Mouse (Mus musculus): ENCODE measurements around the gene Mfsd4b1. TPM values are rescaled to one million over a fixed set of nuclear protein-coding genes. Genes with fewer than 3 reads are reported as not detected.

The Mfsd4b1 gene
- polyA plus RNA-seq, 1 experiment from 2014 or later: 0.09 TPM

DNA sequence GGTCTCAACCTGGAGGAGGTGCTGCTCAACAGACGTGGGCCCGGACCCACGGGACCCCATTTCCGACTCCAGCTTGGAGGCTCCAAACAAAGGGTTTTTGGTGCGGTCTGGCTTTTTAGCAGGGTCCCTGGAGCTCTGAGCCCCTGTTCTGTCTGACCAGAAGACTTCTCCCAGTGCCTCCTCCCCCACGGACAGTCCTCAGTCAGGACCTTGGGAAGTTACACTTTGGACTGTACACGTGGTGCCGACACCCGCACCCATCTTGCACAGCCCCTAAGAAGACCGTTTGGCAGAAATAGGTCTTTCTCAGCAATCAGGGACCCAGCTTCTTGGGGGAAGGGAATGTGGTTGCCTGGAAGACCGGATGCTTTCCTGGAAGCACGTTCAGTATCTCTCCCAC, 38.6 kb downstream of the Mfsd4b1 start, which contains the start of gene Mfsd4b5:
TSS of gene Mfsd4b5 (minus strand) at position 181 of the 400 bp plus-strand sequence.
- no peak within 1 kb of the TSS for H3K9ac ChIP-seq
- no peak within 1 kb of the TSS for H3K27ac ChIP-seq
- H3K4me3 ChIP-seq (replicated peaks): no peak within 1 kb of the TSS
- H3K36me3 ChIP-seq: no peaks in the 10 kb centered on the region
- no peaks in the 10 kb centered on the region for H3K4me1 ChIP-seq
- whole genome bisulfite sequencing: 90% methylated on average over 12 of the region's 12 CpGs
- H3K9me3 ChIP-seq: no peaks in the 10 kb centered on the region
- no peak for ATAC-seq (ENCODE audit: insufficient read depth, low FRiP score, low read depth)
- no peaks in the 10 kb centered on the region for H3K27me3 ChIP-seq (replicated peaks)
- no peak within 1 kb of the TSS for H3K4me2 ChIP-seq

DNA sequence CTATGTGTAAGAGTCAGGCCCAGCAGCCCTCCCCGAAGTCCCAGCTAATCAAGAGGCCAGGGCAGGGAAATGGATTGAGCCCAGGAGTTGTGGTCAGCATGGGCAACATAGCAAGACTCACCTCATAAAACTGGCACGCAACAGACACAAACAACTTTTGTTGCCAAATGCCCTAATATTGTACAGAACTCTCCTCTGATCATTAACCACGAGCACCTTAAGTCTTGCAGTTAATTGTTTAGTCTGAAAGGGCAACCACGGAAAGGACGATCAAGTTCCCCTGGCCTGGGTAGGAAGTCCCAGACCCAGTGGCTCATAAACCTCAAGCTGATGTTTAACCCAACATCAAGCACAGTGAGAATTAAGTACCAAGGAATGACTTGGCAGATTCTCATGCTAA, 42.5 kb downstream of the Mfsd4b1 start:
- H3K9me3 ChIP-seq: no peaks in the 10 kb centered on the region
- WGBS: 68% methylated on average over 5 of the region's 5 CpGs
- no peaks in the 10 kb centered on the region for H3K36me3 ChIP-seq
- no peak overlapping the region for H3K27ac ChIP-seq
- no peak for ATAC-seq (ENCODE audit: insufficient read depth, low FRiP score, low read depth)
- H3K9ac ChIP-seq: no peak overlapping the region
- no peak overlapping the region for H3K4me3 ChIP-seq (replicated peaks)
- no peaks in the 10 kb centered on the region for H3K27me3 ChIP-seq (replicated peaks)
- H3K4me1 ChIP-seq: no peaks in the 10 kb centered on the region
- no peak overlapping the region for H3K4me2 ChIP-seq

DNA sequence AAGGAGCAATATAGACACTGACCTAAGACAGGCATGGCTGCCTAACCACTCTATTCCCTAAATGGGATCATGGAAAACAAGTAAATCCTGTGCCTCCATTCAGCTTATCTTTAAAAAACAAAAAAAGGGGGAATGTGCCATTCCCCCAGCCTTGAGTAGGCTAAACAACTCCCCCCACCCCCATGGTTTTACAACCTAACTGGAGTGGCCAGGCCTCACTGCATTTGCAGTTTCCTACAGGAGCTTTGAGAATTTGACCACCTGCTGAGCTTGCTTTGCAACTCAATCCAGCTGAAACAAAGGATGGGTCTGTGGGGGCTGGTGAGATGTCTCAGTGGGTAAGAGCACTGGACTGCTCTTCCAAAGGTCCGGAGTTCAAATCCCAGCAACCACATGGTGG, 46.8 kb downstream of the Mfsd4b1 start:
- H3K27ac ChIP-seq: no peak overlapping the region
- WGBS: 87% methylated on average over 1 of the region's 1 CpGs
- no peak overlapping the region for H3K9ac ChIP-seq
- no peaks in the 10 kb centered on the region for H3K27me3 ChIP-seq (replicated peaks)
- no peaks in the 10 kb centered on the region for H3K4me1 ChIP-seq
- H3K36me3 ChIP-seq: no peaks in the 10 kb centered on the region
- no peak overlapping the region for H3K4me2 ChIP-seq
- no peak overlapping the region for H3K4me3 ChIP-seq (replicated peaks)
- no peak for ATAC-seq (ENCODE audit: insufficient read depth, low FRiP score, low read depth)
- H3K9me3 ChIP-seq: no peaks in the 10 kb centered on the region

DNA sequence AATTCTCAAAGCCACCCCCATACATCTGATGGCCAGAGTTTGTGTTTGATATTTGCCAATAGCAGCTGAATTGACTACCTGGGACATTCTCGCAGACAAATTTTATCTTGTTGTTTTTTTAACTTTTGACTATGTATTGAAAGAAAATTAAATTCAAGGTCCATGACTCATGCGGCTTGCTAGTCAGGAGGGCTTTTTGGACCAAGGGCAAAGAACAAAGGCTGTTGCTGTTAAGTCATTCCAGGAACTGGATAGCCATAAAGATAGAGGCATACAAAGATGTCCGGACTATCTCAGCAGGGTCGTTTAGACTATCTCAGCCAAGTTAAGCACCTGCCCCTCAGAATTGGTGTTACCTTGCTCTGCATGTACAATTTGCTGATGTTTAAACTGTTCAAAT, 47.7 kb downstream of the Mfsd4b1 start:
- H3K27me3 ChIP-seq (replicated peaks): no peaks in the 10 kb centered on the region
- no peaks in the 10 kb centered on the region for H3K4me1 ChIP-seq
- no peak overlapping the region for H3K27ac ChIP-seq
- WGBS: 90% methylated on average over 4 of the region's 4 CpGs
- H3K9me3 ChIP-seq: no peaks in the 10 kb centered on the region
- no peak overlapping the region for H3K9ac ChIP-seq
- ATAC-seq (ENCODE audit: insufficient read depth, low FRiP score, low read depth): no peak
- H3K4me2 ChIP-seq: no peak overlapping the region
- H3K4me3 ChIP-seq (replicated peaks): no peak overlapping the region
- no peaks in the 10 kb centered on the region for H3K36me3 ChIP-seq

DNA sequence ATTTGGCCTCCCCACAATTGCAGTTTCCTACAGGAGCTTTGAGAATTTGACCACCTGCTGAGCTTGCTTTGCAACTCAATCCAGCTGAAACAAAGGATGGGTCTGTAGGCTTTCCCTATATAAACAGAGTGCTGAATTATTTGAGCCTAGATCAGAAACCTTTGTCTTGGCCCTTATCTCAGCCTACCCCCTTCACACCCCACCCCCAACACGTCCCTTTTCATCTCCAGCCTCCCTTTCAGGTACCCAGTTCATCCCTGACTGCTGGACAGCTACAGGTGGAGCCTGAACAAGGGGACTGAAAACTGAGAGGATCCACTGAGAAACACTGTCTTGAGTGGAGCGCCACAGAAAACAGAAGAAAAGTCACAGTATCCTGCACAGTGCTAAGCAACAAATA, 49.3 kb downstream of the Mfsd4b1 start:
- no peak overlapping the region for H3K9ac ChIP-seq
- no peaks in the 10 kb centered on the region for H3K9me3 ChIP-seq
- no peak overlapping the region for H3K27ac ChIP-seq
- H3K27me3 ChIP-seq (replicated peaks): no peaks in the 10 kb centered on the region
- no peaks in the 10 kb centered on the region for H3K36me3 ChIP-seq
- H3K4me1 ChIP-seq: no peaks in the 10 kb centered on the region
- 38% methylated on average over 2 of the region's 2 CpGs for WGBS
- ATAC-seq (ENCODE audit: insufficient read depth, low FRiP score, low read depth): no peak
- no peak overlapping the region for H3K4me3 ChIP-seq (replicated peaks)
- no peak overlapping the region for H3K4me2 ChIP-seq

DNA sequence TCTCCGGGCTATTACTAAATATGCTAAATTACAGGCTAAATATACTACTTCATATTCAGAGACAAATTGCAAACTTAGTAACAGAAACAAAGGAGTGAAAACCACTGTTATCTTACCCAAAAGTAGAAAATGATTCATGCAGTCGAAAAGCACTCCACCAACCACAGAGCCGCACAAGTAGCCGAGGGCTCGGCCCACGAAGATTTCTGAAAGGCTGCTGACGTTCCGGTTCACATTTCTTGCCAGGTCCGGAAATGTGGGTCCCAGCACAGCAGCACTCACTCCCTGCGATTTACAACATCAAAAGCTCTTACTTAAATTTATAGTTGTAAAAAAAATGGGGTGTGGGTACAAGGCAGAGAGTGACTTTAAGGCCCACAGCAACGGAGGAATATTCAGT, 50.1 kb downstream of the Mfsd4b1 start:
- H3K27me3 ChIP-seq (replicated peaks): no peaks in the 10 kb centered on the region
- H3K4me3 ChIP-seq (replicated peaks): no peak overlapping the region
- ATAC-seq (ENCODE audit: insufficient read depth, low FRiP score, low read depth): no peak
- no peak overlapping the region for H3K27ac ChIP-seq
- no peaks in the 10 kb centered on the region for H3K4me1 ChIP-seq
- WGBS: 65% methylated on average over 11 of the region's 11 CpGs
- no peak overlapping the region for H3K4me2 ChIP-seq
- H3K36me3 ChIP-seq: no peaks in the 10 kb centered on the region
- no peaks in the 10 kb centered on the region for H3K9me3 ChIP-seq
- H3K9ac ChIP-seq: no peak overlapping the region

DNA sequence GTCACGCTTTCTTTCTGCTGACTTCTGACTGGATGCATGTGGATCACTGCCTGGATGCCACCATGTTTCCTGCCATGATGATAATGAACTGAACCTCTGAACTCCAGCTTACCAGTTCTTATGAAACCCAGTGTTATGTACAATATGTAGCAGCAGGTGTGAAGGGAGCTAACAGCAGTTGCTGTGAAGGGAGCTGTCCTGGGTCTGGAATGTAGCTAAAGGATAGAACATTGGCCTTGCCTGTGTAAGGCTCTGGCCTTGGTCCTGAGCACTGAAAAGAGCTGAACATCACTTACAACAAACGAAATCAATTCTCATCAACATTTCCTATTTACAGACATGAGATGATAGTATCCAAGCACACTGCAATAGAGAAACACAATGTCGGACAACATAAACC, 57.6 kb downstream of the Mfsd4b1 start:
- 88% methylated on average over 3 of the region's 3 CpGs for WGBS
- no peaks in the 10 kb centered on the region for H3K4me1 ChIP-seq
- ATAC-seq (ENCODE audit: insufficient read depth, low FRiP score, low read depth): no peak

DNA sequence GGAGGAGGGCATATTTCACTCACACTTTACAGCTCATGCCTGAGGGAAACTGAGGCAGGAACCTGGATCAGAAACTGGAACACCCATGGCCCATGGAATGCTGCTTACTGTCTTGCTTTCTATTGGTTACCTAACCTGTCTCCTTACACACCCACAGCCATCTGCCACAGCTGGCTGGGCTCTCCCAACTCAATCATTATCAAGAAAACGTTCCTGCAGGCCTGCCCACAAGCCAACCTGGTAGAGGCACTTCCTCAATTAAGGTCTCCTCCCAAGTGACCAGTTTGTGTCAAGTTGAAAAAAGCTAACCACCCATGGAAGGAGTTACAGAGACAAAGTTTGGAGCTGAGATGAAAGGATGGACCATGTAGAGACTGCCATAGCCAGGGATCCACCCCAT, 63.2 kb downstream of the Mfsd4b1 start:
- ATAC-seq (ENCODE audit: insufficient read depth, low FRiP score, low read depth): no peak
- H3K27ac ChIP-seq: no peak overlapping the region
- 31% methylated on average over 1 of the region's 1 CpGs for WGBS
- H3K9me3 ChIP-seq: no peaks in the 10 kb centered on the region
- H3K36me3 ChIP-seq: no peaks in the 10 kb centered on the region
- peaks cover 3% of the 10 kb centered on the region; the same call in 1 of the 2 replicates for H3K4me1 ChIP-seq
- no peak overlapping the region for H3K9ac ChIP-seq
- H3K4me3 ChIP-seq (replicated peaks): no peak overlapping the region
- no peak overlapping the region for H3K4me2 ChIP-seq
- H3K27me3 ChIP-seq (replicated peaks): no peaks in the 10 kb centered on the region

More for the DNA sequence above, 57.6 kb downstream of the Mfsd4b1 start:
- no peak overlapping the region for H3K27ac ChIP-seq
- no peaks in the 10 kb centered on the region for H3K9me3 ChIP-seq
- H3K4me3 ChIP-seq (replicated peaks): no peak overlapping the region
- H3K9ac ChIP-seq: no peak overlapping the region
- no peaks in the 10 kb centered on the region for H3K27me3 ChIP-seq (replicated peaks)
- H3K36me3 ChIP-seq: no peaks in the 10 kb centered on the region
- H3K4me2 ChIP-seq: no peak overlapping the region

DNA sequence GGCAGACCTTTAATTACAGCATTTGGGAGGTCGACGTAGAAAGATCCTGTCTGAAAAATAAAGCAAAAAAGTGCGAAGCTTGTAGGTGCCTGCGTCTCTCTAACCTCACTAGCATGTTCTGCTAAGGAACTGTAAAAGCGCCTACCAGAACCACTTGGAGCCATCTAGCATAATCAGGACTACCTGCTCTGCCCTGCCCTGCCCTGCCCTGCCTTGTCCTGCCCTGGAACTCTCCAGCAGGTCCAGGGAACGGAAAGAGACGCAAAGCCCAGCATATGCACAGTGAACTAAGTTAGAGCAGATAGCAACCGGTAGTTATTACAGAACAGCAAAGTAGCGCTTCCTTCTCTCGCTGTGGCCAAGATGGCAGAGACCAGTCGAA, 64.6 kb downstream of the Mfsd4b1 start:
- Histone ChIP-seq H3K9ac (no peak overlapping the region), H3K4me1 (peaks cover 3% of the 10 kb centered on the region; the same call in 1 of the 2 replicates), H3K36me3 (no peaks in the 10 kb centered on the region), H3K27me3 (replicated peaks) (no peaks in the 10 kb centered on the region), H3K27ac (no peak overlapping the region), H3K4me2 (peak overlapping the region; percentile 96; the same call in 1 of the 2 replicates), H3K4me3 (replicated peaks) (peak overlapping the region; percentile 58; the same call in 1 of the 2 replicates), H3K9me3 (no peaks in the 10 kb centered on the region)
- ATAC-seq (ENCODE audit: insufficient read depth, low FRiP score, low read depth): peak; percentile 21; the same call in 1 of the 2 replicates
- 45% methylated on average over 11 of the region's 11 CpGs for WGBS

DNA sequence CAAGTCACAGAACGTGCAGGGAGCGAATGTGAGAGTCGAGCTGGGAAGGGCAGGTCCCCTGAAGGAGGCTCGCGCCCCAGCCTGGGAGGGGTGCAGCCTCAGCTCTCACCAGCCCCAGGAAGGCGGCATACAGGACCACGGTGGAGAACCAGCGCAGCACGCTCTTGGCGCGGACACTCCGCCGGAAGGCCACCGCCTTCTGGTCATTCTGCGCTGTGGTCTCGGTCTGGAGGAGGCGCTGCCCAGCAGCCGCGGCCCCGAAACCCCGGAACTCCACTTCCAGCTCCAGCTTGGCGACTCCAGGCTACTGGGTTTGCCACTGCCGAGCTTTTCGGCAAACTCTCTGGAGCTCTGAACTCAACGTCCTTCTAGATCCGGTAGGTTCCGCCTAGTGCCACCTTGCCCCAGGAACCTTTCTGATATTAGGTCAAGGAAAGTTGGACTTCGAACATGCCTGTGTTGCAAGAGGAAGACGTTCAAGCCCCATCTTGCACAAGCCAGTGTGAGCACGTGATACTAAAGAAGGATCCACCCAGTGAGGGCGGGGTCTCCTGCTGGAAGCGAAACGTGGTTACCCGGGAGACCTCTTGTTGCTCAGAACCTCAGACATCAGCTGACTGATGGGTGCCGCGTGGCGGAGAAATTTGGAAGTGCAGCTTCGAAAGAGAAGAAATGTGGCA, 65.2 kb downstream of the Mfsd4b1 start, which contains the start of gene Mfsd4b3:
TSS of gene Mfsd4b3 (minus strand) at position 393 of the 680 bp plus-strand sequence.
- under 1% methylated on average over 38 of the region's 38 CpGs for WGBS
- ATAC-seq (ENCODE audit: insufficient read depth, low FRiP score, low read depth): peak; percentile 99
- H3K36me3 ChIP-seq: no peaks in the 10 kb centered on the region
- H3K4me1 ChIP-seq: peaks cover 3% of the 10 kb centered on the region; the same call in 1 of the 2 replicates
- peak within 1 kb of the TSS; percentile 37; the same call in 1 of the 2 replicates for H3K9ac ChIP-seq
- H3K4me3 ChIP-seq (replicated peaks): peak within 1 kb of the TSS; percentile 58
- peak within 1 kb of the TSS; percentile 96 for H3K4me2 ChIP-seq
- H3K27ac ChIP-seq: peak within 1 kb of the TSS; percentile 71
- H3K9me3 ChIP-seq: no peaks in the 10 kb centered on the region
- H3K27me3 ChIP-seq (replicated peaks): no peaks in the 10 kb centered on the region

DNA sequence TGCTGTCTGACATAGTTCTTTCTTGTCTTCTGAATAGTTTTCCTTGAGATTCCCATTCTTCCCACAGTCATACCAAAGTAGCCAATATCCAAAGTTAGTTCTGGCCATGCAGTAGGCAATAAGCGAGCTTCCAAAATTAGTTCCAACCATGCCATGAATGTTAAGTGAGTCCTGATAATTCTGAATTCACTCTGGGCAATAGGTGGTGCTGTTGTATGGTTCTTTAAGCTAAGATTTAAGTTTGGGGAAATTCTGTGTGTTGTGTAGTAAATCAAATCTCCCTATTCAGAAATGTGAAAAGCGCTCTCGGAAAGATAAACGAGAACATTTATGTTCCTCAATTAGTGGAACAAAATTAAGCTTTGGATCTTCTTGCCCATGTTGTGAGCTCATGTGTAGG, 66.8 kb downstream of the Mfsd4b1 start:
- H3K27ac ChIP-seq: no peak overlapping the region
- H3K9ac ChIP-seq: no peak overlapping the region
- WGBS: 66% methylated on average over 4 of the region's 4 CpGs
- H3K4me3 ChIP-seq (replicated peaks): no peak overlapping the region
- no peaks in the 10 kb centered on the region for H3K36me3 ChIP-seq
- no peaks in the 10 kb centered on the region for H3K27me3 ChIP-seq (replicated peaks)
- no peak overlapping the region for H3K4me2 ChIP-seq
- ATAC-seq (ENCODE audit: insufficient read depth, low FRiP score, low read depth): no peak
- H3K9me3 ChIP-seq: no peaks in the 10 kb centered on the region
- peaks cover 3% of the 10 kb centered on the region; the same call in 1 of the 2 replicates for H3K4me1 ChIP-seq

DNA sequence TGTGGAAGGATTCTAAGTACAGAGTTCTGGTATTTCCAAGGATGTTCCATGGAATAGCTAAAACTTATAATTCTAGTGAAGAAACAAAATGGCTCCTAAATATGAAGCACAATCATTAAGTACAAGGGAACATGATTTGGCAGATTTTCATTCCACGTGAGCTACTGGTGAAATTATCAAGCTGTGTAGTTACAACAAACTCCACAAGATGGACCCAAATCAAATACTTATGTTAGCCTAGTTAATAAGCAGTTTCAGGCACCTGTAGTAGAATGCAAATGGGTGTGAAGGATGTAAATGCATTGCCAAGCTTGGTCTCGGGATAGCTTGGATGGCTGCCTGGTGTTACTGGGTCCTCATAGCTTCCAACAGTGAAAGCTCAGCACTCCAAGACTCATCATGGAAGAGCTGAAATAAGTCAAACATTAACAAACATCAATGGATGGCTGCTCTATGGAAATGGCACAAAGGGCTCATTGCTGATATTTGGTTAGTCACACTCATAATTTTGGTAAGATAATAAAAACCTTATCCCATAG, 68.7 kb downstream of the Mfsd4b1 start:
- WGBS: 74% methylated on average over 2 of the region's 2 CpGs

More for the DNA sequence above, 68.7 kb downstream of the Mfsd4b1 start:
- H3K4me2 ChIP-seq: no peak overlapping the region
- no peaks in the 10 kb centered on the region for H3K27me3 ChIP-seq (replicated peaks)
- H3K4me1 ChIP-seq: peaks cover 3% of the 10 kb centered on the region; the same call in 1 of the 2 replicates
- H3K9ac ChIP-seq: no peak overlapping the region
- H3K9me3 ChIP-seq: no peaks in the 10 kb centered on the region
- H3K4me3 ChIP-seq (replicated peaks): no peak overlapping the region
- no peak overlapping the region for H3K27ac ChIP-seq
- no peaks in the 10 kb centered on the region for H3K36me3 ChIP-seq
- ATAC-seq (ENCODE audit: insufficient read depth, low FRiP score, low read depth): no peak
